Mouse (Mus musculus): ENCODE measurements around the gene Chchd6.

DNA sequence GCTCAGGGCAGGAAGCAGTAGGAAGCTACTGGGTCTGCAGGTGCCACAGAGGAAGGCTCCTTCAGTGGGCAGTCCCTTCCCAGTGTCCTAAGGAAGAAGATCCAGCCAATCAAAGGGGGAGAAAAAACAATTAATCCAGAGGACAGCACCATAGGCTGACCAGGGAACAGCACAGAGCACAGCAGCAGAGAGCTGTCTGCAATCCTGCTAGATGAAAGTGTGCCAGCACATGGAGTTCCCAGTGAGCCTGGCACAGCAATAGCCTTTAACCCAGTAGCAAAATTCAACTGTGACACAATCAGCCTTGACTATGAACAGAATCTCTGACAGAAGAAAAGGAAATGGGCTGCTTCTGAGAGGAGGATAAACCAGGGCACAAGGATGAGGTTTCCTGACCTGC, 9.8 kb downstream of the Chchd6 start:
- TF ChIP-seq CTCF (IDR thresholded peaks at IDR 0.05; ENCODE audit: insufficient read depth, low read length), result no peak
- TF ChIP-seq POLR2A (IDR thresholded peaks at IDR 0.05; ENCODE audit: borderline replicate concordance, extremely low read depth, low read depth, low read length), result no peak
